Mouse (Mus musculus): ENCODE measurements around the gene Gm266. TPM values are rescaled to one million over a fixed set of nuclear protein-coding genes. Genes with fewer than 3 reads are reported as not detected.

The Gm266 gene
- polyA plus RNA-seq (2015; fragmentation: Nextera tagmentation; extraction: Ambion mirVana), result 1.9 and 2.7 TPM in 2 replicates

DNA sequence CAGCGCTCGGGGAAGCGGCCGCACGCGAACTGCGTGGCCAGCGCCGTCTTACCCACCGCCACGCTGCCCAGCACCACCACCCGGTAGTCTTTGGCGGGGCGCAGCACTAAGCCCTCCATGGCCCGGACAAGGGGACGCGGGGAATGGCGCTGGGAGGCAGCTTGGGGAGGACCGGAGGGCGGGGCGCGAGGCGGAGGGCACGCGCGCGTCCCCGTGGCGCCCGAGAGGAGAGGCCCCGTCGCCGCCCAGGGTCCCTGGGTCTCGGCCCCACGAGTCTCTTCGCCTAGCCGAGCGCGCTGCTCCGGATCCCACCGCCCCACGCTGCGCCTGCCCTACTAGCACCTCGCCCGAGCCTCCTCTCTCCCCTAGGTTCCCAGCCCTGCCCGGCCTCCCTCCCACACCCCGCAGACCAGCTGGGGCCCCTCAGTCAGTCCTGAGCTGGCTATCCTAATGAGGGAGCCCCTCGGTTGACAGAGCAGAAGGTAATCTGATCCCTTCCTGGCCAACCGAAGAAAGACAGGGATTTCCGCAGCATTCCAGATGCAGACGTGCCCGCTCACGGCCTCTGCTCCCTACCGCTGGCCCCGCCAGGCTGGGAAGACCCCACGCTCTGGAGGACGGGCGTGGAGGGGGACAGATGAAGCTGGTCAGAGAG, at the start of gene Gm266:
Gene Gm266, minus strand, starts transcription at position 172 of the 655 bp plus-strand sequence.
- no peaks in the 10 kb centered on the region for H3K9me3 ChIP-seq (ENCODE audit: low read length)
- H3K9ac ChIP-seq (replicated peaks; ENCODE audit: low read depth), result 0 out of 2 replicates have a peak within 1 kb of the TSS, but pooled peaks have one; percentile 3
- ATAC-seq (peak; percentile 56), DNase-seq (ENCODE audit: low spot score) (peak; percentile 42)
- no peak within 1 kb of the TSS for H3K27ac ChIP-seq (ENCODE audit: low read length)
- under 1% methylated on average over 41 of the region's 58 CpGs for WGBS
- TF ChIP-seq CTCF (IDR thresholded peaks at IDR 0.05) (no peak), EP300 (IDR thresholded peaks at IDR 0.05) (no peak)
- H3K4me2 ChIP-seq (replicated peaks; ENCODE audit: low read depth, low read length), result peak within 1 kb of the TSS; percentile 74
- peak within 1 kb of the TSS; percentile 46 for H3K4me3 ChIP-seq (ENCODE audit: low read depth, low read length)
- H3K27me3 ChIP-seq (replicated peaks; ENCODE audit: insufficient read depth, low read length), result peaks cover 20% of the 10 kb centered on the region
- H3K4me1 ChIP-seq (ENCODE audit: insufficient read depth, low read depth, low read length), result no peaks in the 10 kb centered on the region
- no peaks in the 10 kb centered on the region for H3K36me3 ChIP-seq (ENCODE audit: insufficient read depth, low read length)

DNA sequence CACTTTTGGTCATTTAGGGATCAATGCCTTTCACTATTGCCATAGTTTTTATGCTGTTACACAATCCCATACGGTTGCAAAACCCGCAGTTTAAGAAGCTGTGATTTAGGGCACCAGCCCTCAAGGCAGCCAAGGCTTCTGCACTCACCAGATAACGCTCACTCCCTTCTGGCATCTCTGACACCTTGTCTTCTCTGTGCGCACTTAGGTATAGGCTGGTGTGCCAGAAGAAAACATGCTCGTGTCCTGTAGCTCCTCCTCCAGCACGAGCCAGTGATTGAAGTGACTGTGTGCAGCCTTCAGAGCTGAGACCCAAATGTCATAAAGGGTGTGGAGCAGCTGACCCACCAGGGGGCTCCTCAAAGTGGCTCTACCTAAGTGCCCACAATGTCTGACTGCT, 49.7 kb upstream of the Gm266 start:
- H3K36me3 ChIP-seq (ENCODE audit: insufficient read depth, low read length), result no peaks in the 10 kb centered on the region
- no peak overlapping the region for H3K4me2 ChIP-seq (replicated peaks; ENCODE audit: low read depth, low read length)
- H3K27me3 ChIP-seq (replicated peaks; ENCODE audit: insufficient read depth, low read length), result no peaks in the 10 kb centered on the region
- H3K4me1 ChIP-seq (ENCODE audit: insufficient read depth, low read depth, low read length), result peaks cover 10% of the 10 kb centered on the region; the same call in 1 of the 2 replicates
- 40% methylated on average over 6 of the region's 6 CpGs for WGBS
- TF ChIP-seq CTCF (IDR thresholded peaks at IDR 0.05) (no peak), EP300 (IDR thresholded peaks at IDR 0.05) (no peak)
- H3K9me3 ChIP-seq (ENCODE audit: low read length), result no peaks in the 10 kb centered on the region
- ATAC-seq (no peak), DNase-seq (ENCODE audit: low spot score) (peak; percentile 17)
- no peak overlapping the region for H3K9ac ChIP-seq (replicated peaks; ENCODE audit: low read depth)
- H3K27ac ChIP-seq (ENCODE audit: low read length), result peak overlapping the region; percentile 16; the same call in 1 of the 2 replicates
- no peak overlapping the region for H3K4me3 ChIP-seq (ENCODE audit: low read depth, low read length)

DNA sequence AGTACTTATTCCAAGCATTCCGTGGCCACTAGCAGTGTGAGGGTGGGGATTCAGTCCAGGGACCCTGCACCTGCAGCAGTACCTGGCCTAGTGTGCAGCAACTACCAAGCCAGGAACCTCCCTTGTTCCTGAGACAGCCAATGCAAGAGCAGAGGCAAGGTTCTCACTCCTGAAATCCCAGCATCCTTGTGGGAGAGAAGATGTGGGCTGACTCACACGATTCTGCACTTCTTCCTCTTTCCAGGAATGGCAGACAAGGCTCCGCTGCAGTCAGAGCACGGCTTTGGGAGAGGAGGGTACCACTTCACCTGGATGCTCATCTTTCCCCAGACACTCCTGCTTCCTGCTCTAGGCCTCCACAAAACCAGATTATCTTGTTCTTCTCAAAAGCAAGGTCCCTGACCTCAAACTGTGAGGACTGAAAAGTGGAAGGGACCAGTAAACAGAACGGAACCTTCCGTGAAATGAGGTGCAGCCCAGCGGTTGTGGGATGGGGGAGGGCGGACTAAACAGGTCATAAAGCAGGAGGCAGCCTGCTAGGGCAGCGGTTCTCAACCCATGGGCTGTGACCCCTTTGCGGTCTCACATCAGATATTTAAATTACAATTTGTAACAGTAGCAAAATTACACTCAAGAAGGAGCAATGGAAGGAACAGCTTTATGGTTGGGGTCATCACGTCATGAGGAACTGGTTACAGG, 47.6 kb upstream of the Gm266 start:
- Histone ChIP-seq H3K4me3 (ENCODE audit: low read depth, low read length) (no peak overlapping the region), H3K27me3 (replicated peaks; ENCODE audit: insufficient read depth, low read length) (no peaks in the 10 kb centered on the region), H3K4me1 (ENCODE audit: insufficient read depth, low read depth, low read length) (peaks cover 6% of the 10 kb centered on the region; the same call in 1 of the 2 replicates), H3K4me2 (replicated peaks; ENCODE audit: low read depth, low read length) (no peak overlapping the region), H3K36me3 (ENCODE audit: insufficient read depth, low read length) (no peaks in the 10 kb centered on the region), H3K9me3 (ENCODE audit: low read length) (no peaks in the 10 kb centered on the region), H3K27ac (ENCODE audit: low read length) (no peak overlapping the region), H3K9ac (replicated peaks; ENCODE audit: low read depth) (no peak overlapping the region)
- TF ChIP-seq EP300 (IDR thresholded peaks at IDR 0.05), result no peak
- no peak for TF ChIP-seq CTCF (IDR thresholded peaks at IDR 0.05)
- ATAC-seq, result no peak
- WGBS, result 46% methylated on average over 11 of the region's 11 CpGs
- DNase-seq (ENCODE audit: low spot score), result no peak

DNA sequence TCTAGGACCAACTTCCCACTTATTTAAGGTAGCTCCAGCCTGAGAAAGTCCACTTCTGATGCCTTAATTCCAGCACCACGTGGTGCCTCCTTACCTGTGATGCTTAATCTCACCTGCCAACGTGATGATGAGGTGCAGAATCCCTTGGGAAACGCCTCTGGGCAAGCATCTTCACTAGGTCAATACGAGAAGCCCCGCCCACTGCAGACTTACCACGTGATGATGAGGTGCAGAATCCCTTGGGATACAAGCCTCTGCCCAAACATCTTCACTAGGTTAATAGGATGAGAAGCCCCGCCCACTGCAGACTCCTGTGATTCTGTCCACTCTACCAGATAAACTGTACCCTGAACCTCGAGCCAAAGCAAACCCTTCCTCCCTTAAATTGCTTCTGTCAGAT, 43.6 kb upstream of the Gm266 start:
- H3K4me2 ChIP-seq (replicated peaks; ENCODE audit: low read depth, low read length), result no peak overlapping the region
- WGBS, result 14% methylated on average over 8 of the region's 8 CpGs
- DNase-seq (ENCODE audit: low spot score) (no peak), ATAC-seq (no peak)
- H3K27me3 ChIP-seq (replicated peaks; ENCODE audit: insufficient read depth, low read length), result no peaks in the 10 kb centered on the region
- H3K4me3 ChIP-seq (ENCODE audit: low read depth, low read length), result no peak overlapping the region
- no peaks in the 10 kb centered on the region for H3K36me3 ChIP-seq (ENCODE audit: insufficient read depth, low read length)
- H3K9ac ChIP-seq (replicated peaks; ENCODE audit: low read depth), result no peak overlapping the region
- no peak overlapping the region for H3K27ac ChIP-seq (ENCODE audit: low read length)
- TF ChIP-seq CTCF (IDR thresholded peaks at IDR 0.05) (no peak), EP300 (IDR thresholded peaks at IDR 0.05) (no peak)
- H3K4me1 ChIP-seq (ENCODE audit: insufficient read depth, low read depth, low read length), result no peaks in the 10 kb centered on the region
- H3K9me3 ChIP-seq (ENCODE audit: low read length), result no peaks in the 10 kb centered on the region

DNA sequence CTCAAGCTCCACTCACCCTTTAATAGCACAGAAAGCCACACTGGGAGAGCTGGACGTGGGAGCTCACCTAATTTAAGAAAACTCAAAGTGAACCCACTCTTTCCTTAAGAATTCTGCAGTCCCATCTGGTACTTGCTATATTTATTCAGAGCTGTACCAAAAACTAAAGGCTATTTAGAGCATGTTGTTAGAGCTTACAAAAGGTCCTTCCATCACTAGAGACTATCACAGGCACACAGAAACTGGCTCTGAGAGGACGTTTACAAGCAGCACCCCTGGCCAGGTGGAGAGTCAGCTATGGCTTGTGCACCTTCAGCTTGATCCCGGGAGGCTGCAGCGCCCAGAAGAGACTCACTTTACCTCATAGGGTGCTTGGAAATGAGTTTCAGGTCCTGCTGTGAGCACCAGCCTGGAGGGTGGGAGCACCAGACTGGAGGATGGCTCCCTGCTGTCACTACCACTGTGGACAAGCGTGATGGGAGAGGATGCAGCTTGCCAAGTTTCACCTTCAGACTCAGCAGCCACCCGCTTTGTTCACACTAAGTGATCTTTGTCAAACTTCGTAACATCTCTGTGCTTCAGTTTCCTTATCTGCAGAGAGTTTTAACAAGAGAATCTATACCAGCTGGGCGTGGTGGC, 42.1 kb upstream of the Gm266 start:
- Histone ChIP-seq H3K4me3 (ENCODE audit: low read depth, low read length) (no peak overlapping the region), H3K36me3 (ENCODE audit: insufficient read depth, low read length) (no peaks in the 10 kb centered on the region), H3K27me3 (replicated peaks; ENCODE audit: insufficient read depth, low read length) (no peaks in the 10 kb centered on the region), H3K4me2 (replicated peaks; ENCODE audit: low read depth, low read length) (no peak overlapping the region), H3K27ac (ENCODE audit: low read length) (no peak overlapping the region), H3K4me1 (ENCODE audit: insufficient read depth, low read depth, low read length) (no peaks in the 10 kb centered on the region), H3K9me3 (ENCODE audit: low read length) (no peaks in the 10 kb centered on the region), H3K9ac (replicated peaks; ENCODE audit: low read depth) (no peak overlapping the region)
- DNase-seq (ENCODE audit: low spot score), result no peak
- TF ChIP-seq CTCF (IDR thresholded peaks at IDR 0.05), result no peak
- TF ChIP-seq EP300 (IDR thresholded peaks at IDR 0.05), result no peak
- WGBS, result 54% methylated on average over 8 of the region's 8 CpGs
- no peak for ATAC-seq

DNA sequence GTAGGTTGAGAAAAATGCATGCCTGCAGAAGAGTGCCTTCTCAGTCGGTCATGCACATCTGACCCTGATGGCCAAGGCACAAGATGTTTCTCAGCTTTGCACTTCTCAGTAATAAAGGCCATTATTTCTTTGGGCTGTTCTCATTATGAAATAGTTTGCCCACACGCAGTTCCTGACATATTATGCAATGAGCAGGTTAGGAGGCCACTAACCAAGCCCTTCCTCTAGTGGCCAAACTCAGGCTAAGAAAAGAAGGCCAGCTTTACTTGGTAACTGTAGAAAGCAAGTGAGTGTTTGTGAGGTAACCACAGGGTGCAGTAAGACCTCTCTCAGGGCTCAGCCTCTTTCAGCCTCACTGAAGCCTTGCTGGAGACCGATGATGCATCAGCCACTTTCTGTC, 39.3 kb upstream of the Gm266 start:
- Histone ChIP-seq H3K27ac (ENCODE audit: low read length) (no peak overlapping the region), H3K27me3 (replicated peaks; ENCODE audit: insufficient read depth, low read length) (no peaks in the 10 kb centered on the region), H3K4me2 (replicated peaks; ENCODE audit: low read depth, low read length) (no peak overlapping the region), H3K4me3 (ENCODE audit: low read depth, low read length) (no peak overlapping the region), H3K36me3 (ENCODE audit: insufficient read depth, low read length) (no peaks in the 10 kb centered on the region), H3K4me1 (ENCODE audit: insufficient read depth, low read depth, low read length) (no peaks in the 10 kb centered on the region), H3K9ac (replicated peaks; ENCODE audit: low read depth) (no peak overlapping the region), H3K9me3 (ENCODE audit: low read length) (no peaks in the 10 kb centered on the region)
- no peak for TF ChIP-seq CTCF (IDR thresholded peaks at IDR 0.05)
- no peak for TF ChIP-seq EP300 (IDR thresholded peaks at IDR 0.05)
- WGBS, result 72% methylated on average over 3 of the region's 3 CpGs
- ATAC-seq (no peak), DNase-seq (ENCODE audit: low spot score) (peak; percentile 40)
